Mouse (Mus musculus) mouse embryonic stem cell (cell line): Measurements from ENCODE around the gene Setd7.

Experiments
- in situ Hi-C, 2 experiments: fragments of 300-500 bp; cut with MboI; formaldehyde crosslinking; loops; 1 replicate in 1 of 2; 3 replicates in 1 of 2; pipeline ENCODE4 v1.14.3; 2019 to 2020; ENCODE audit warnings: low sequenced_read_pairs in 2 of 2, low pct_unique_long_range_greater_than_20kb in 1 of 2, mixed read lengths in 1 of 2; ENCODE audit not compliant: unreplicated experiment in 1 of 2

Gene Setd7

DNA sequence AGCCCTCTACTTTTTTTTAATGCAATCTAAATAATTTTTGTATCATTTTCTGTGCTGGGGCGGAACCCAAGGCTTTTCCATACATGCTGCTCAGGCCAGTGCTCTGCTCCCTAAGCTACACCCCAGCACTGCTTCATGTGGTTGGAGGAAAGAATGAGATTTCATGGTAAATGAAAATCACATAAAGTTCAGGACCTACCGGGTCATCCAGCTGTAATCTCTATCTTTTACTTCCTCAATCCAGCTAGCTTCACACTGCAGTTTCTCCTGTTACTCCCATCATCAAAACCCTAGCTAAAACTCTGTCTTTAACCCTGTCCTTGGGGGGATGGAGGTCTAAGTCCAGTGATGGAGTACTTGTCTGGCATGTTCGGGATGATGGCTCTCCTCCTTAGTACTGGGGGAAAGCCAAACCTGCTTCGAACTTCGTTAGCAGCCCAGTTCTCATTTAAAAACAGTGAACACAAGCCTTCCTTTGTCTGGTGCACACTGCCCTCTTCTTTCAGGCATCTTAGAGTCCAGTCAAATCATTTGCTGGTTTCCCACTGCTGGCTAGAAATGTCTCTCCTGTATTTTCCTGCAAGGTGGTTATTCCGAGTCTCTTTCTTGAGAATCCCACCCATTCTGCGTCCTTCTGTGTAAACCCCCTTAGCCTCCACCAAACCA lies 70.5 kb downstream of the Setd7 start:
- in situ Hi-C loops = loop anchor here in 1 of 2 experiments (25.0 kb wide), 1 partner anchor 747 kb away; no protein-coding TSS in a partner anchor

DNA sequence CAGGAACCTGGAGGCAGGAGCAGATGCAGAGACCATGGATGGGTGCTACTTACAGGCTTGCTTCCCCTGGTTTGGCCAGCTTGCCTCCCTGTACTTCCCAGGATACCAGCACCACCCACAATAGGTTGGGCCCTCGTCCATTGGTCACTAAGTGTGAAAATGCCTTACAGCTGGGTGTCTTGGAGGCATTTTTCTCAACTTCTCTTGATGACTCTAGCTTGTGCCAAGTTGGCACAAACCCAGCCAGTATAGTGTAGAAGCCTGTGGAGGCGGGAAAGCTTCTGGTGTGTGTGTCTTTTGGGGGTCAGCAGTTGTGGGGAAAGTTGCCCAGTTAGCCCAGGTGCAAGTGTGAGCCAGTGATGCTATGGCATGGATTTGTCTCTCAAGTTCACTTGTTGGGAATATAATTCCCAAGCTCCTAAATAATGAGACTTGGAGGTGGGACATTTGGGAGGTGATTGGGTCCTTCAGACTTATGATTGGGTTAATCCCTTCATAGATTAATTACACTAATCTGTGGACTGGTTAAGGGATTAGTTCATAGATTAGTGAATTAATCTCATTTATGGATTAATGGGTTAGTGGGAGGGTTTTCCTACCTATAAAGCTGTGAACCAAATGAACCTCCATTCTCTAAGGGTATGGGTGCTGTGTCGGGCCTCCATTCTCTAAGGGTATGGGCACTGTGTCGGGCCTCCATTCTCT lies 74.0 kb downstream of the Setd7 start:
- in situ Hi-C loops = loop anchor here in 1 of 2 experiments (5.0 to 25.0 kb wide), 2 partner anchors 166 to 751 kb away; no protein-coding TSS in a partner anchor

DNA sequence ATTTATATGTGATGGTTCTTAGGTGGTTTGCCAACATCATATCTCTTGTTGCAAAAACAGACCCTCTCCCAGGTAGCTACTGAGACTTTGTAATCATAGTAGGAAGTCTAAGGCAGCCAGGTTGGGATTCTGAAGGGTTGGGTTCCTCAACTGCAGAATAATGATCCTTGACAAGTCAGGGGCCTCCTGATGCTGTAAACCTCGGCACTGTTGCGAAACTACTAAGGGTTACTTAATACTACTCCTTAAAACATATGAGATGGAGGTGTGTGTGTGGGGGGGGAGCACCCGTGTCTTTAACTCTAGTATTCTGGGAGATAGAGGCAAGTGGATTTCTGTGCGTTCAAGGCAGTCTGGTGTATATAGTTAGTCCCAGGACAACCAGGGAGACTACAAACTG lies 75.3 kb downstream of the Setd7 start:
- in situ Hi-C loops = loop anchor here in 1 of 2 experiments (5.0 to 25.0 kb wide), 2 partner anchors 167 to 752 kb away; no protein-coding TSS in a partner anchor

DNA sequence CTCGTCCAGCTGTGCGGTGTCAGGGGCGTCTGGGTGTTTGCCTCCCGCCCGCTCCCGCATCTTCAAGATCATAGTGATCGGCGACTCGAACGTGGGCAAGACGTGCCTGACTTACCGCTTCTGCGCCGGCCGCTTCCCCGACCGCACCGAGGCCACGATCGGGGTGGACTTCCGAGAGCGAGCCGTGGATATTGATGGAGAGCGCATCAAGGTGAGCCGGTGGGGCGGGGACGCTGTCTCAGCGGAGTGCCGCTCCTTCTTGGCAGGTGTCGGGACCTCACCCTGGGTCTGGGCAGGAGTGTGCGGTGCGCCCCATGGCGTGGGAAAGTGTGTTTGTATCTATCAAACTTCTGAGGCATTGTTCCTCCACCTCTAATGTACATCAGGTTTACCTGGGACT lies 76.3 kb downstream of the Setd7 start:
- in situ Hi-C loops = loop anchor here in 1 of 2 experiments (25.0 kb wide), 1 partner anchor 753 kb away; no protein-coding TSS in a partner anchor

DNA sequence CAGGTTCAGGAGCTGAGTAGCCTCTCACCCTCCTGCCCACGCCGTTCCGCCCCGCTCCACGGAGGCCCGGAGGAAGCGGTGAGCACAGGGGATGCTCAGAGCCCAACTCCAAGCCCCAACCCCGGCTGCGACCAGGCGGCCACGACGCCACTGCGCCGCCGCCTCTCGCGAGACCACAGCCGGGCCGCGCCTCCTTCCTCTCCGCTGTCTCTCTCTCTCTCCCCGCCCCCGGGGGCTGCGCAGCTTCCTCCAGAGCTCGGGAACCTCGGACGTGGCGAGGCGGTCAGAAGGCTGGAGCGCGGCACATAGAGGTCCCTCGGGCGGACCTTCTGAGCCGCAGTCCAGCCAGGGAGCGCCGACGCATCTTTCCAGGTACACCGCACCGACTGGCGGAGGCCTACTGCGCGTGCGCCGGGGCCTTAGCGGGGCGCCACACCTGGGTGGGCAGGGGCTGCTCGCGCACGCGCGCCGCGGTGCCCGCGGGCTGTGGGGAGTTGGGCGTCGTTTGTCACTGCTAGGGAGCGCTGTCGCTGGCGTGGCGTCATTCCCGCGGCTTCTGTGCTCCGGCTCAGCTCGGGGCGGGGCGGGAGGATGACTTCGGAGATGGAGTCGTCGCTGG lies 76.8 kb downstream of the Setd7 start, which contains the start of gene Rab33b:
TSS of gene Rab33b (plus strand) at position 180 of the 619 bp plus-strand sequence.
- in situ Hi-C loops = loop anchor here in 1 of 2 experiments (25.0 kb wide), 1 partner anchor 753 kb away; no protein-coding TSS in a partner anchor

DNA sequence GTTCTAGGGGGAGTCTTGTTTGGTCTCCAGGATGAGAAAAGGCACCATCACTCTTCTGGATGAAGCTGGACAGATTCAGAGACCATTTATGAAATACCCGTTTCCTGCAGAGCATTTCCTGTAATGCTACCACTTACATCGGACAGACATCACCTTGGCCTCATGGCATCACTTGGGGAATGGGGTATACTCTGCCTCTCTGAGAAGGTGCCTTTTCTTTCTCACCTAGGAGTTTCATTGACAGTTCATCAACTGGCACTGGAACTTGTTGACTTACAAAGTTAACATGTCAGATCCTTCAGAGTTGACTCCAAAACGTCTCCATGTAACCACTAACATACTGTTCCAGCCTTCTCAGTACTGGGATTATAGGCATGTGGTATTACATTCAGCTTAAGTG lies 77.9 kb downstream of the Setd7 start:
- in situ Hi-C loops = loop anchor here in 1 of 2 experiments (25.0 kb wide), 1 partner anchor 755 kb away; no protein-coding TSS in a partner anchor

DNA sequence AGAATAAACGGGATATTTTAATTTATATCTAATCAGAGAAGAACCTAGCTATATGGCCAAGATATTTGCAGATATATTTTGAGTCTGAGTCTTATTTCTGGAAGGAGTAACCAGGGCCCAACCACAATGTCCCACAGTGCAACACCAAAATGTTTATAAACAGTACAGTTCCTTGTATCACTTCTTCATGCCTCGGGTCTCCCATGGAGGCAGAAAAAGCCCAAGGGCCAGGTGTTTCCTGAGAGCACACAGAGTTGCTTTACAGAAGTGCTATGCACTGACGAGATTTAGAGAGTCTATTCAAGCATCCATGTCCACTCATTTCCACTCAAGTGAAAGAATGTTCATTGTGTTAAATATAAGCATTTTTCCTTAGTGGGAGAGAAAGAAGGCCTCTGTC lies 78.8 kb downstream of the Setd7 start:
- in situ Hi-C loops = loop anchor here in 1 of 2 experiments (25.0 kb wide), 1 partner anchor 755 kb away; no protein-coding TSS in a partner anchor

DNA sequence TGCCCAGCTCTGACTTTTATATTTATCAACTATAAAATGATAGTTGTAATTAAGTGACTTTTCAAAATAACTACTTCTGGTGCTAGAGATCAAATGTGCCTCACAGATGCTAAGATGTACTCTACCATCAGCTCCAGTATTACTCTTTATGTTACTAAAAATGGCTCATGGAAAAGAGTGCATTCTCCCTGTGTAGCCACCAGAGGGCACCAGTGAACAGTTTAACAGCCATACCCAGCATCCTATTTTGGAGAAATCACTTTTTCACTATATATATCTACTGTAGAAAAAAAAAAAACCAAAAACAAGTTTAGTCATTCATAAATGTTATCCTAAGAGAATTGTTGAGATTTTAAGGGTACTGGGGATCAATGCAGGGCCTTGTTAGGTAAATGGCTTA lies 79.6 kb downstream of the Setd7 start:
- in situ Hi-C loops = loop anchor here in 1 of 2 experiments (25.0 kb wide), 1 partner anchor 756 kb away; no protein-coding TSS in a partner anchor

DNA sequence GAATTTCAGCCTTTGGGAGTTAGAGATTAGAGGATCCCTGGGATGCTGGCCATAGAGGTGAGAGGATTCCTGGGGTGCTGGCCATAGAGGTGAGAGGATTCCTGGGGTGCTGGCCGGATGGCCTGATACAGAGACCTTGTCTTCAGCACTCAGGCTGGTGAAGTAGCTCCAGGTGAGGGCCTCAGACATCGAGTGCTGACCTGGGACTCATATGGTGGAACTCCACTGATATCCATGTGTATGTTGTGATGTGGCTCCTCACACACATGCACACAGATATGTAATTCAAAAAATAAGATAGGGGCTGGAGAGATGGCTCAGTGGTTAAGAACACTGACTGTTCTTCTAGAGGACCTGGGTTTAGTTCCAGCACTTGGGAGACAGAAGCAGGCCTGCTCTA lies 80.8 kb downstream of the Setd7 start:
- in situ Hi-C loops = loop anchor here in 1 of 2 experiments (25.0 kb wide), 1 partner anchor 757 kb away; no protein-coding TSS in a partner anchor

DNA sequence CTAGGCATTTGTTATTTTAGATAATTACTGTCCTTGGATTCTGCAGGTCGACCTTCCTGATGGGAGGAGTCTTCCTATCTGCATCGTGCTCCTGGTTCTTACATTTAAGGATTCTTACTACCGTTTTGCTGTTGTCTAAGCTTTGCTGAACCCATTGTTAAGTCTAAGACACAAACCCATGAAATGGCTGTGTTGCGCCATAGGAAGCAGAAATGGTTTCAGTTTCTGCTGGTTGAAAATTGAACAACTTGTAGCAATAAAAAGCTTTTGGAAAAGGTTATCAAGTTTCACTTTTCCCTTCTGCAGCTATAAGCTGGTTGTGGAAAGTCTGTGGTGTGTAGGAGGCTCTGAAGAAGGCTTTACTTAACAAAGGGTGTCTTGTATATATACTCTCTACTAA lies 85.0 kb downstream of the Setd7 start:
- in situ Hi-C loops = loop anchor here in 1 of 2 experiments (25.0 kb wide), 1 partner anchor 762 kb away; no protein-coding TSS in a partner anchor

DNA sequence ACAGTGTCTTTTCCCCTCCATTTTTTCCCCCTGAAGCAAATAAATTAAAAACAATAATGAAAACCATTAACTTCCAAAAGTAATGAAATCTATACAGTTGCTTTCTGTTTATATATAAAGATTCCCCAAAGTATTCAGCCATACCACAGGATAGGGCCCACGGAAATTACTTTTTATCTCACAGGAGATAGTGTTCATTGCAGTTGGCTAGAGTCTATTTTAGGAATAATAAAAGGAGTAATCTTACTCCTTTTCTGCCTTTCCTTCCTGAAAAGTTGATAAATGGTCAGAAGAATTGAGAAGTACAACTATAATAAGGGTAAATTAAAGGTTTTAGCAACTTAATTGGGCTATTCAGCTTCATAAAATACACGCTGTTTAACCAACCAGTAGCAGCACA lies 92.1 kb downstream of the Setd7 start:
- in situ Hi-C loops = no loop called here
